Mouse (Mus musculus) activated CD4-positive, CD25-positive, alpha-beta regulatory T cell, adult 9 weeks (primary cell): ENCODE measurements around the gene Mthfsd. TPM values are rescaled to one million over a fixed set of nuclear protein-coding genes. Genes with fewer than 3 reads are reported as not detected.

Source experiments
- polyA plus RNA-seq: library from polyadenylated mRNA; unstranded; fragments of 100-300 nt; shearing (Covaris generic); gene quantifications from one replicate; pipeline ENCODE4 v1.2.1, GENCODE M21; 2017

Gene Mthfsd
- polyA plus RNA-seq = 41.0 TPM

DNA sequence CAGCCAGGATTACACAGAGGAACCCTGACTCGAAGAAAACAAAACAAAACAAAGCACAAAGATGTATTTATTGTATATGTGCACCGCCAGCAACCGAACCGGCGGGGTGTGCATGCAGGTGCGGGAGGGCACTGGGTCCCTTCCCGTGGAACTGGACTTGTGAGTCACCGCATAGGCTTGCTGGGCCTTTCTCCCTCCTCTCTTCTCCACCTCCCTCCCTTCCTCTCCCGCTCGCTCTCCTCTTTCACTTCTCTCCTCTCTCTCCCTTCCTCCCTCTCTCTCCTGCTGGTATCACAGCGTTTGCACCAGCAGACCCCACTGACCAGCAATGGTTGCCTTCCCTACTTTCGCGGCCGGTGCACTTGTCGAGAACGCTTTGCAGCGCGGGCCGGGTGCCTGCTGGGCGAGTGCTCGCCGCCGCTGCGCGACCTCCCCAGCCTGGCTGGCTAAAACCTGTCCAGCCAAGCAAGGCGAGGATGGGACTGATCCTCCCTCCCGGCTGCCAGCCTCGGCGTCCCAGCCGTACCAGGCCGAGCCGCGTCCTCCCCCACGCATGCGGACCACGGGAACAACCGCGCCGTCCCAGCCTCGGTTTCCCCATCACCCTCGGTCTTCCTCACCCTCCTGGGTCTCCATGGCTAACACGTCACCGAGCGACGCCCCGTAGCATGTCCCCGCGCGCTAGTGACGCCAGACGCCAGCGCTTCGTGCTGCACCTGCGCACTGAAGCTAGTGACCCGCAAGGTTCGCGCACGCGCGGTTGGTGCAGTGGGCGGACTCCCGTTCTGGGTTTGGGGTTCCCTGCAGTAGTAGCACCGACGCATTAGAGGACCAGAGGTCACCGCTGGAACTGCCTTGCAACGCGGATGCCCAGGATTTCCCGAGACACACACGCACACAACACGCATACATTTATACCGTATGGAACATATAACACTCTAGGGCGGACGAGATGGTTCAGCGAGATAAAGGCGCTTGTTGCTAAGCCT, at the start of gene Mthfsd:
Mthfsd (minus strand) TSS at position 725 of the 989 bp plus-strand sequence.

DNA sequence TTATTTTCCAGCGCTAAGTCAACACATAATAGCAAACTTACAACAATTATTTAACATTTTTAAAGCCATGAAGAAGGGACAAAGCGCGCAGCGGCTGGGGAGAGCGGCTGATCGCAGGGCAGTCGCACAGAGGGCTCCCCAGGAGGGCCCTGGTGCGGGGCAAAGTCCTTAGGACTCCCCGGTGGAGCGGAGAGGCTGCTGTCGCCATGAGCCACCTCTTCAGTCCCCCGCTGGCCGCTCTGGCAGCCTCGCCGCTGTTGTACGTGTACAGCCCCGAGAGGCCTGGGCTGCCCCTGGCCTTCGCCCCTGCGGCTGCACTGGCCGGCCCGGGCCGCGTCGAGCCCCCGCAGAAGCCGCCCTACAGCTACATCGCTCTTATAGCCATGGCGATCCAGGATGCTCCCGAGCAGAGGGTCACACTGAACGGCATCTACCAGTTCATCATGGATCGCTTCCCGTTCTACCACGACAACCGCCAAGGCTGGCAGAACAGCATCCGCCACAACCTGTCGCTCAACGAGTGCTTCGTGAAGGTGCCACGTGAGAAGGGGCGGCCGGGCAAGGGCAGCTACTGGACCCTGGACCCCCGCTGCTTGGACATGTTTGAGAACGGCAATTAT, 19.7 kb upstream of the Mthfsd start, which contains the start of gene Foxl1:
Foxl1 (plus strand) TSS at position 185 of the 620 bp plus-strand sequence.

DNA sequence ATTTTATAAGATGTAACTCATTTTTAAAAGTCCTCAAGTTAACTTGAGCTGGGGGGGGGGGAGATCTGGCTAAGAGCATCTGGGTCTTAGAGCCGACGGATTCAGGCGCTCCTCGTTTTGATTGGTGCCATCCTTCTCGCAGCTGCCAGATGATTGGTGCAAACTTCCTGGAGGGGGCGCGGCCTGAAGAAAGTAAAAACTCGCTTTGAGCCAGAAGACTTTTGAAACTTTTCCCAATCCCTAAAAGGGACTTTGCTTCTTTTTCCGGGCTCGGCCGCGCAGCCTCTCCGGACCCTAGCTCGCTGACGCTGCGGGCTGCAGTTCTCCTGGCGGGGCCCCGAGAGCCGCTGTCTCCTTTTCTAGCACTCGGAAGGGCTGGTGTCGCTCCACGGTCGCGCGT, 7.8 kb upstream of the Mthfsd start, which contains the start of gene Foxc2:
Foxc2 (plus strand) TSS at position 224 of the 400 bp plus-strand sequence.

DNA sequence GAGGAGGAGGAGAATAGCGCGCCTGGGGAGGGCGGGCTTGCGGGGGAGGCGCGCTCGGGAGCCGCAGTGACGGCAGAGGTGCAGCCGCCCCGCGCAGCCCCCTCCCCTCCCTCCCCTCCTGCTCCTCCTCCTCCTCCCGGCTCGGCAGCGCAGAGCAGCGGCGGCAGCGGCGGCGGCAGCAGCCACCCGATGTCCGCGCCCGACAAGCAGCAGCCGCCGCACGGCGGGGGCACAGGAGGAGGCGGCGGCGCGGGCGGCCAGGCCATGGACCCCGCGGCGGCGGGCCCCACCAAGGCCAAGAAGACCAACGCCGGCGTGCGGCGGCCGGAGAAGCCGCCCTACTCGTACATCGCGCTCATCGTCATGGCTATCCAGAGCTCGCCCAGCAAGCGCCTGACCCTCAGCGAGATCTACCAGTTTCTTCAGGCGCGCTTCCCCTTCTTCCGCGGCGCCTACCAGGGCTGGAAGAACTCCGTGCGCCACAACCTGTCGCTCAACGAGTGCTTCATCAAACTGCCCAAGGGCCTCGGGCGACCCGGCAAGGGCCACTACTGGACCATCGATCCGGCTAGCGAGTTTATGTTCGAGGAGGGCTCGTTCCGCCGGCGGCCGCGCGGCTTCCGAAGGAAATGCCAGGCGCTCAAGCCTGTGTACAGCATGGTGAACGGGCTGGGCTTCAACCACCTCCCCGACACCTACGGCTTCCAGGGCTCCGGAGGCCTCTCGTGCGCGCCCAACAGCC, 23.8 kb downstream of the Mthfsd start, which contains the start of gene Foxf1:
Foxf1 (plus strand) TSS at position 177 of the 742 bp plus-strand sequence.

Other genes with a start within 250 kb of the Mthfsd start
- gene Foxf1, start 24.0 kb downstream of the Mthfsd start, polyA plus RNA-seq = not detected
- not detected for gene Foxc2, start 7.8 kb upstream of the Mthfsd start, polyA plus RNA-seq
- gene Foxl1, start 19.5 kb upstream of the Mthfsd start, polyA plus RNA-seq = not detected